Mouse (Mus musculus) embryo, embryonic 9.5 days (tissue): ENCODE results near the gene Batf3.

ENCODE experiments used
- DNase-seq: peaks from one replicate; pipeline ENCODE4 v3.0.0-alpha.2; 2017; ENCODE audit errors: extremely low spot score

Gene Batf3

GRCm38 (mm10) chr1:191086304-191086878, 11.3 kb upstream of the Batf3 start:
- no peak for DNase-seq

- no peak for DNase-seq
These were observed 10.7 kb upstream of the Batf3 start for GRCm38 (mm10) chr1:191086960-191087359.

GRCm38 (mm10) chr1:191087955-191088354, 9.7 kb upstream of the Batf3 start:
- DNase-seq: no peak

GRCm38 (mm10) chr1:191089355-191089754, 8.3 kb upstream of the Batf3 start:
- no peak for DNase-seq

GRCm38 (mm10) chr1:191092050-191092449, 5.6 kb upstream of the Batf3 start:
- no peak for DNase-seq

GRCm38 (mm10) chr1:191093578-191093977, 4.1 kb upstream of the Batf3 start:
- DNase-seq: no peak

- DNase-seq: no peak
These were observed 2.6 kb upstream of the Batf3 start for GRCm38 (mm10) chr1:191095019-191095418.

GRCm38 (mm10) chr1:191096871-191097681, 571 bp upstream of the Batf3 start:
- DNase-seq: no peak

- DNase-seq: no peak
These were observed 1.5 kb downstream of the Batf3 start for GRCm38 (mm10) chr1:191099114-191099513.

- no peak for DNase-seq
These were observed 2.2 kb downstream of the Batf3 start for GRCm38 (mm10) chr1:191099772-191100291.

GRCm38 (mm10) chr1:191102730-191103370, 5.2 kb downstream of the Batf3 start:
- DNase-seq: no peak

- no peak for DNase-seq
These were observed 7.6 kb downstream of the Batf3 start for GRCm38 (mm10) chr1:191105246-191105645.

GRCm38 (mm10) chr1:191107306-191107705, 9.7 kb downstream of the Batf3 start:
- no peak for DNase-seq

- DNase-seq: no peak
These were observed 12.3 kb downstream of the Batf3 start for GRCm38 (mm10) chr1:191109907-191110306.

GRCm38 (mm10) chr1:191111146-191111545, 13.5 kb downstream of the Batf3 start:
- DNase-seq: no peak

- no peak for DNase-seq
These were observed 17.2 kb downstream of the Batf3 start for GRCm38 (mm10) chr1:191114868-191115267.

GRCm38 (mm10) chr1:191115514-191116238, 18.0 kb downstream of the Batf3 start:
- no peak for DNase-seq

GRCm38 (mm10) chr1:191122744-191123143, 25.1 kb downstream of the Batf3 start:
- no peak for DNase-seq

GRCm38 (mm10) chr1:191123696-191124095, 26.0 kb downstream of the Batf3 start:
- DNase-seq: no peak

- DNase-seq: no peak
These were observed 26.6 kb downstream of the Batf3 start for GRCm38 (mm10) chr1:191124288-191124687.

GRCm38 (mm10) chr1:191125811-191126638, 28.4 kb downstream of the Batf3 start:
- DNase-seq: peak; percentile 79
